Mouse (Mus musculus) heart, embryonic 11.5 days (tissue): ENCODE results near the gene Gm17268. TPM values are rescaled to one million over a fixed set of nuclear protein-coding genes. Genes with fewer than 3 reads are reported as not detected.

ENCODE experiments used
- ATAC-seq: fragments of 200-750 bp; cut with Nextera tagmentation; replicated peaks from 2 replicates; pipeline ENCODE4 v1.8.0; 2017; ENCODE audit warnings: moderate library complexity; ENCODE audit not compliant: insufficient number of reproducible peaks, low FRiP score, low TSS enrichment
- H3K27ac ChIP-seq: fragments of 300-500 bp; sonication (generic); 2 replicates; pipeline ENCODE4 v1.5.1; 2014; ENCODE audit warnings: mild to moderate bottlenecking, low read depth, low read length
- H3K27me3 ChIP-seq: fragments of 300-500 bp; sonication (generic); 2 replicates; pipeline ENCODE4 v1.6.1; 2014; ENCODE audit warnings: mild to moderate bottlenecking, low read length, mixed read lengths; ENCODE audit not compliant: control insufficient read depth, insufficient read depth
- H3K36me3 ChIP-seq: fragments of 300-500 bp; sonication (generic); 2 replicates; pipeline ENCODE4 v1.6.1; 2014; ENCODE audit warnings: mild to moderate bottlenecking, low read length, moderate library complexity, mixed read lengths; ENCODE audit not compliant: control insufficient read depth, insufficient read depth
- H3K4me1 ChIP-seq: fragments of 300-500 bp; sonication (generic); 2 replicates; pipeline ENCODE4 v1.6.1; 2014; ENCODE audit warnings: low read length; ENCODE audit not compliant: control insufficient read depth, insufficient read depth
- H3K4me2 ChIP-seq: fragments of 300-500 bp; sonication (generic); 2 replicates; pipeline ENCODE4 v1.6.1; 2014; ENCODE audit warnings: mild to moderate bottlenecking, moderate library complexity
- H3K4me3 ChIP-seq: fragments of 300-500 bp; sonication (generic); 2 replicates; pipeline ENCODE4 v1.5.1; 2014; ENCODE audit warnings: low read depth, low read length
- H3K9ac ChIP-seq: fragments of 300-500 bp; sonication (generic); 2 replicates; pipeline ENCODE4 v1.6.1; 2014; ENCODE audit warnings: mild to moderate bottlenecking, low read depth, low read length, moderate library complexity
- H3K9me3 ChIP-seq: fragments of 300-500 bp; sonication (generic); replicated peaks from 2 replicates; pipeline ENCODE4 v1.6.1; 2016; ENCODE audit warnings: low read length; ENCODE audit not compliant: control insufficient read depth
- WGBS: fragments of 180-500 bp; shearing (Covaris S2); extraction: QIAGEN DNeasy Blood & Tissue Kit; methylation state at CpG from one replicate; pipeline ENCODE4 v1.1.7; 2014; ENCODE audit not compliant: insufficient replicate concordance; 5-methylcytosine and 5-hydroxymethylcytosine counted together
- polyA plus RNA-seq: library from polyadenylated mRNA; unstranded; fragments of >200 nt; fragmentation: Nextera tagmentation; extraction: Ambion mirVana; gene quantifications from 2 replicates; pipeline ENCODE4 v1.2.1, GENCODE M21; 2014

Gene Gm17268
- polyA plus RNA-seq, 1 experiment from 2014 or later = not detected

- no peaks in the 10 kb centered on the region for H3K9me3 ChIP-seq
- no peak overlapping the region for H3K4me2 ChIP-seq
- H3K27me3 ChIP-seq = no peaks in the 10 kb centered on the region
- H3K9ac ChIP-seq = no peak overlapping the region
- no peak overlapping the region for H3K4me3 ChIP-seq
- H3K4me1 ChIP-seq = no peaks in the 10 kb centered on the region
- 82% methylated on average over 3 of the region's 3 CpGs for WGBS
- no peak overlapping the region for H3K27ac ChIP-seq
- no peaks in the 10 kb centered on the region for H3K36me3 ChIP-seq
- no peak for ATAC-seq
Measured at GRCm38 (mm10) chr11:82010115-82010514, 28.2 kb downstream of the Gm17268 start.

GRCm38 (mm10) chr11:82006796-82007423 lies 31.5 kb downstream of the Gm17268 start:
- Histone ChIP-seq H3K27ac (no peak overlapping the region), H3K4me2 (no peak overlapping the region), H3K27me3 (no peaks in the 10 kb centered on the region), H3K9ac (no peak overlapping the region), H3K36me3 (no peaks in the 10 kb centered on the region), H3K9me3 (no peaks in the 10 kb centered on the region), H3K4me1 (no peaks in the 10 kb centered on the region), H3K4me3 (no peak overlapping the region)
- no peak for ATAC-seq
- 49% methylated on average over 12 of the region's 12 CpGs for WGBS

GRCm38 (mm10) chr11:82004810-82005209 lies 33.6 kb downstream of the Gm17268 start:
- no peak for ATAC-seq
- Histone ChIP-seq H3K4me3 (no peak overlapping the region), H3K27ac (no peak overlapping the region), H3K9me3 (no peaks in the 10 kb centered on the region), H3K9ac (no peak overlapping the region), H3K4me2 (no peak overlapping the region), H3K36me3 (no peaks in the 10 kb centered on the region), H3K27me3 (no peaks in the 10 kb centered on the region), H3K4me1 (no peaks in the 10 kb centered on the region)
- 71% methylated on average over 2 of the region's 2 CpGs for WGBS

- no peak for ATAC-seq
- WGBS = 59% methylated on average over 5 of the region's 5 CpGs
- H3K4me1 ChIP-seq = no peaks in the 10 kb centered on the region
Measured at GRCm38 (mm10) chr11:82000581-82000980, 37.8 kb downstream of the Gm17268 start.

GRCm38 (mm10) chr11:81999469-81999868 lies 38.9 kb downstream of the Gm17268 start:
- H3K4me1 ChIP-seq = no peaks in the 10 kb centered on the region
- H3K4me2 ChIP-seq = no peak overlapping the region
- H3K9ac ChIP-seq = no peak overlapping the region
- H3K4me3 ChIP-seq = no peak overlapping the region
- no peaks in the 10 kb centered on the region for H3K9me3 ChIP-seq
- no peaks in the 10 kb centered on the region for H3K36me3 ChIP-seq
- no peak for ATAC-seq
- WGBS = 73% methylated on average over 4 of the region's 4 CpGs
- no peak overlapping the region for H3K27ac ChIP-seq
- H3K27me3 ChIP-seq = no peaks in the 10 kb centered on the region

More at GRCm38 (mm10) chr11:82000581-82000980, 37.8 kb downstream of the Gm17268 start:
- no peaks in the 10 kb centered on the region for H3K9me3 ChIP-seq
- no peaks in the 10 kb centered on the region for H3K36me3 ChIP-seq
- no peak overlapping the region for H3K4me3 ChIP-seq
- H3K9ac ChIP-seq = no peak overlapping the region
- H3K27me3 ChIP-seq = no peaks in the 10 kb centered on the region
- H3K27ac ChIP-seq = no peak overlapping the region
- no peak overlapping the region for H3K4me2 ChIP-seq

GRCm38 (mm10) chr11:81998646-81999045 lies 39.7 kb downstream of the Gm17268 start:
- WGBS = 84% methylated on average over 3 of the region's 3 CpGs
- no peak overlapping the region for H3K4me2 ChIP-seq
- H3K9ac ChIP-seq = no peak overlapping the region
- ATAC-seq = no peak
- H3K27ac ChIP-seq = no peak overlapping the region
- no peaks in the 10 kb centered on the region for H3K4me1 ChIP-seq
- H3K4me3 ChIP-seq = no peak overlapping the region
- no peaks in the 10 kb centered on the region for H3K9me3 ChIP-seq
- H3K27me3 ChIP-seq = no peaks in the 10 kb centered on the region
- no peaks in the 10 kb centered on the region for H3K36me3 ChIP-seq

- no peak overlapping the region for H3K27ac ChIP-seq
- no peaks in the 10 kb centered on the region for H3K4me1 ChIP-seq
- H3K9me3 ChIP-seq = no peaks in the 10 kb centered on the region
- no peak overlapping the region for H3K9ac ChIP-seq
- H3K4me2 ChIP-seq = no peak overlapping the region
- ATAC-seq = no peak
- H3K36me3 ChIP-seq = no peaks in the 10 kb centered on the region
- no peaks in the 10 kb centered on the region for H3K27me3 ChIP-seq
- H3K4me3 ChIP-seq = no peak overlapping the region
- whole genome bisulfite sequencing = 80% methylated on average over 5 of the region's 5 CpGs
Measured at GRCm38 (mm10) chr11:81997085-81997484, 41.3 kb downstream of the Gm17268 start.

GRCm38 (mm10) chr11:81996172-81996841 lies 42.1 kb downstream of the Gm17268 start:
- WGBS = 60% methylated on average over 10 of the region's 10 CpGs
- no peak overlapping the region for H3K4me2 ChIP-seq

GRCm38 (mm10) chr11:81983146-81983545 lies 55.2 kb downstream of the Gm17268 start:
- Histone ChIP-seq H3K4me1 (no peaks in the 10 kb centered on the region), H3K9ac (no peak overlapping the region), H3K4me3 (no peak overlapping the region), H3K4me2 (no peak overlapping the region), H3K27ac (no peak overlapping the region), H3K36me3 (no peaks in the 10 kb centered on the region), H3K27me3 (no peaks in the 10 kb centered on the region), H3K9me3 (no peaks in the 10 kb centered on the region)
- 35% methylated on average over 5 of the region's 5 CpGs for WGBS
- no peak for ATAC-seq

More at GRCm38 (mm10) chr11:81996172-81996841, 42.1 kb downstream of the Gm17268 start:
- no peak overlapping the region for H3K4me3 ChIP-seq
- H3K4me1 ChIP-seq = no peaks in the 10 kb centered on the region
- ATAC-seq = no peak
- no peak overlapping the region for H3K27ac ChIP-seq
- H3K9ac ChIP-seq = no peak overlapping the region
- H3K36me3 ChIP-seq = no peaks in the 10 kb centered on the region
- H3K27me3 ChIP-seq = no peaks in the 10 kb centered on the region
- H3K9me3 ChIP-seq = no peaks in the 10 kb centered on the region
